Mouse (Mus musculus) adipocyte (in vitro differentiated cells): Measurements from ENCODE around the gene Nod2.

Experiments
- DNase-seq: peaks from one replicate; pipeline ENCODE4 v3.0.0-alpha.2; 2016; ENCODE audit warnings: low spot score

The Nod2 gene

GRCm38 (mm10) chr8:88646837-88647778 is at the start of gene Nod2:
TSS of gene Nod2 (plus strand) at chr8:88647315.
- DNase-seq = no peak

- no peak for DNase-seq
These were observed 48.5 kb upstream of the Nod2 start for GRCm38 (mm10) chr8:88598578-88598977.

GRCm38 (mm10) chr8:88599491-88599890 is 47.6 kb upstream of the Nod2 start:
- no peak for DNase-seq

- DNase-seq = no peak
These were observed 43.6 kb upstream of the Nod2 start for GRCm38 (mm10) chr8:88603446-88603989.

GRCm38 (mm10) chr8:88604065-88605038 is 42.8 kb upstream of the Nod2 start:
- no peak for DNase-seq

- no peak for DNase-seq
These were observed 41.6 kb upstream of the Nod2 start for GRCm38 (mm10) chr8:88605361-88606040.

- DNase-seq = no peak
These were observed 38.1 kb upstream of the Nod2 start for GRCm38 (mm10) chr8:88609036-88609435.

GRCm38 (mm10) chr8:88610271-88610670 is 36.8 kb upstream of the Nod2 start:
- DNase-seq = no peak

- no peak for DNase-seq
These were observed 32.1 kb upstream of the Nod2 start for GRCm38 (mm10) chr8:88614981-88615380.

- no peak for DNase-seq
These were observed 28.5 kb upstream of the Nod2 start for GRCm38 (mm10) chr8:88618612-88619011.

- DNase-seq = peak; percentile 20
These were observed 27.6 kb upstream of the Nod2 start for GRCm38 (mm10) chr8:88619513-88619912.

GRCm38 (mm10) chr8:88620931-88621330 is 26.2 kb upstream of the Nod2 start:
- DNase-seq = no peak

- peak; percentile 77 for DNase-seq
These were observed 25.7 kb upstream of the Nod2 start for GRCm38 (mm10) chr8:88621408-88621807.

- DNase-seq = no peak
These were observed 23.8 kb upstream of the Nod2 start for GRCm38 (mm10) chr8:88623351-88623750.

GRCm38 (mm10) chr8:88624276-88624675 is 22.8 kb upstream of the Nod2 start:
- no peak for DNase-seq

- DNase-seq = no peak
These were observed 20.7 kb upstream of the Nod2 start for GRCm38 (mm10) chr8:88626433-88626832.

GRCm38 (mm10) chr8:88626940-88627264 is 20.2 kb upstream of the Nod2 start:
- no peak for DNase-seq

GRCm38 (mm10) chr8:88627265-88627991 is 19.7 kb upstream of the Nod2 start:
- no peak for DNase-seq

- DNase-seq = no peak
These were observed 18.9 kb upstream of the Nod2 start for GRCm38 (mm10) chr8:88628001-88628774.

GRCm38 (mm10) chr8:88630225-88630624 is 16.9 kb upstream of the Nod2 start:
- no peak for DNase-seq
